Mouse (Mus musculus): ENCODE results near the gene Klhl36. TPM values are rescaled to one million over a fixed set of nuclear protein-coding genes. Genes with fewer than 3 reads are reported as not detected.
A peak's percentile ranks its signal among the peaks of the same experiment; 100 is the strongest.

The Klhl36 gene
- polyA plus RNA-seq, 1 experiment from 2014 or later: 22.1 TPM

DNA sequence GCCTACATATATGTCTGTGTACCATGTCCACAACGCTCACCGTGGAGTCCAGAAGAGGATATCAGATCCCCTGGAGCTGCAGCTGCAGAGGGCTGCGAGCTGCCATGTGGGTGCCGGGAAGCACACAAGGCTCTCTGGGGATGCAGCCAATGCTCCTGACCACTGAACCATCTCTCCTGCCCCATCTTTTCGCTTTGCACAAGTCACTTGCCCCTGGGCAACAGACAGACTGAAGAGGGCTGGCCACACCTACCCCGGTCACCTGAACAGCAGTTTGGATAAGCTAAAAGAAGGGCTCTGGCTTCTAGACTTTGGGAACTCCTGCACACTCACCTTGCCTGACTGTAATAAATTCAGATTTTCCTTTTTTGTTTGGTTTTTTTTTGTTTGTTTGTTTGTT lies 40.4 kb upstream of the Klhl36 start:
- no peak for TF ChIP-seq CTCF (IDR thresholded peaks at IDR 0.05; ENCODE audit: low read depth)
- no peak for DNase-seq (ENCODE audit: low spot score)
- Histone ChIP-seq H3K4me2 (ENCODE audit: low read length) (no peak overlapping the region), H3K4me1 (replicated peaks; ENCODE audit: insufficient read depth, low read length) (0 out of 2 replicates have a peak, but pooled peaks cover 4% of the 10 kb centered on the region), H3K36me3 (ENCODE audit: insufficient read depth, low read length) (0 out of 2 replicates have a peak, but pooled peaks cover 7% of the 10 kb centered on the region), H3K27me3 (ENCODE audit: insufficient read depth, low read length) (no peaks in the 10 kb centered on the region), H3K27ac (no peak overlapping the region), H3K4me3 (replicated peaks; ENCODE audit: low read depth, low read length) (no peak overlapping the region), H3K9ac (ENCODE audit: low read depth, low read length) (no peak overlapping the region), H3K9me3 (replicated peaks; ENCODE audit: low read length) (no peaks in the 10 kb centered on the region)
- no peak for ATAC-seq (replicated peaks; ENCODE audit: low FRiP score, low read depth)
- WGBS: 95% methylated on average over 6 of the region's 6 CpGs

DNA sequence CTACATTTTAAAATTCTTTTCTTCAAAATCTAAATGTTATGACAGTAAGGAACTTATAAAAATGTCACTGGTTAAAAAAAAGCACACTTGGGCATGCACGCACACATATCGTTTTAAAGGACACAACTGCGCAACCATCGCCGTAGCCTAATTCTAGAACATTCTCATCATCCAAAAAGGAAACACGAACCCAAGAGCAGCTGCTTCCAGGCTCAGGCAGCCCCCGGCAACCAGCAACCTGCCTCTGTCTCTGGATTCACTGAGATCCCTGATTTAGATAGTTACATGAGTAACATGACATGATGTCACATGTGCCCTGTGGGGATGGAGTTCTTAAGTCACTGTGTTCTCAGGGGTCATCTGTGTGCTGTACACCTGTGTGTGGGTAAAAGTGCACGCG lies 38.8 kb upstream of the Klhl36 start:
- no peak for TF ChIP-seq CTCF (IDR thresholded peaks at IDR 0.05; ENCODE audit: low read depth)
- 93% methylated on average over 9 of the region's 9 CpGs for WGBS
- H3K27me3 ChIP-seq (ENCODE audit: insufficient read depth, low read length): no peaks in the 10 kb centered on the region
- H3K4me1 ChIP-seq (replicated peaks; ENCODE audit: insufficient read depth, low read length): peaks cover 3% of the 10 kb centered on the region; the same call in 1 of the 2 replicates
- no peak overlapping the region for H3K9ac ChIP-seq (ENCODE audit: low read depth, low read length)
- no peak for DNase-seq (ENCODE audit: low spot score)
- H3K27ac ChIP-seq: no peak overlapping the region
- no peak overlapping the region for H3K4me2 ChIP-seq (ENCODE audit: low read length)
- H3K36me3 ChIP-seq (ENCODE audit: insufficient read depth, low read length): 0 out of 2 replicates have a peak, but pooled peaks cover 7% of the 10 kb centered on the region
- no peak overlapping the region for H3K4me3 ChIP-seq (replicated peaks; ENCODE audit: low read depth, low read length)
- H3K9me3 ChIP-seq (replicated peaks; ENCODE audit: low read length): no peaks in the 10 kb centered on the region
- ATAC-seq (replicated peaks; ENCODE audit: low FRiP score, low read depth): no peak

DNA sequence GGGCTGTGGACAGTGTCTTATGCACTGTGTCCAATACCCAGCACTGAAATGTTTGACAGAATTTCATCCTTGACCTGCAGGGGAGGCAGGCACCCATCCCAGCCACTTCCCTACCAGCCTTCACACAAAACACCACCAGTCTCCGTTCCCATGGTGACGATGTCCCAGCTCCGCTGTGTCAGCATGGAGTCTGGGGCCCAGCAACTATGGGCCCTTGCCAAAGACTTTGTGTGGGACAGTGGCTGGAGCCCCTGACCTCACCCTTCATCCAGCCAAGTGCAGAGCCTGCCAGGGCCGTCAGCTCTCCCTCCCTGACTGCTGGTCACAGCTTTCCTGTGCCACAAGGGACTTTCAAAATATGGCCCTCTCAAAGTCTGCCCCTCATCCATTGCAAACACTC lies 38.0 kb upstream of the Klhl36 start:
- no peak overlapping the region for H3K9ac ChIP-seq (ENCODE audit: low read depth, low read length)
- 0 out of 2 replicates have a peak, but pooled peaks cover 7% of the 10 kb centered on the region for H3K36me3 ChIP-seq (ENCODE audit: insufficient read depth, low read length)
- no peak for DNase-seq (ENCODE audit: low spot score)
- no peak overlapping the region for H3K27ac ChIP-seq
- no peak overlapping the region for H3K4me3 ChIP-seq (replicated peaks; ENCODE audit: low read depth, low read length)
- no peaks in the 10 kb centered on the region for H3K27me3 ChIP-seq (ENCODE audit: insufficient read depth, low read length)
- WGBS: 69% methylated on average over 4 of the region's 4 CpGs
- H3K9me3 ChIP-seq (replicated peaks; ENCODE audit: low read length): no peaks in the 10 kb centered on the region
- no peak for ATAC-seq (replicated peaks; ENCODE audit: low FRiP score, low read depth)
- H3K4me1 ChIP-seq (replicated peaks; ENCODE audit: insufficient read depth, low read length): peaks cover 11% of the 10 kb centered on the region
- H3K4me2 ChIP-seq (ENCODE audit: low read length): no peak overlapping the region
- TF ChIP-seq CTCF (IDR thresholded peaks at IDR 0.05; ENCODE audit: low read depth): no peak

DNA sequence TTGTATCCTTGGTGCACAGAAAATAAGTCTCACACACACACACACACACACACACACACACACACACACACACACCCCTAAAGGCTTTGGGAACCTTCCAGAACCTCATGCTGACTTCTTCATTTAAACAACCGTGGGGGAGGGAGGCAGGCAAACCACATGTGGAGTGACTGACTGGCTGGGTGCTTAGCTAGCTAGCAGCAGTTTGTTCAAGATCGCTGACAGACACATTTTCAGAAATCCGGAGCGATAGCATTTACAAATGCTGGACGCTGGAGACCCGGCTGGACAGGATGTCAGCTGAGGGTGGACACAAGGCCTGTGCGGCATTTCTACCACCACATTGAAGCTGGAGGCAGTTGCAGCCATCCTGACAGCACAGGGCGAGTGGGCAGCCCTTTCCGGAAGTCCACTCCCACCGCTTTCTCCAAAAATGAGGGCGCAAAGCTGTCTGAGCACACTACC lies 37.2 kb upstream of the Klhl36 start:
- Histone ChIP-seq H3K9me3 (replicated peaks; ENCODE audit: low read length) (no peaks in the 10 kb centered on the region), H3K27ac (no peak overlapping the region), H3K4me1 (replicated peaks; ENCODE audit: insufficient read depth, low read length) (peaks cover 14% of the 10 kb centered on the region), H3K9ac (ENCODE audit: low read depth, low read length) (no peak overlapping the region), H3K36me3 (ENCODE audit: insufficient read depth, low read length) (0 out of 2 replicates have a peak, but pooled peaks cover 7% of the 10 kb centered on the region), H3K4me3 (replicated peaks; ENCODE audit: low read depth, low read length) (no peak overlapping the region), H3K27me3 (ENCODE audit: insufficient read depth, low read length) (no peaks in the 10 kb centered on the region), H3K4me2 (ENCODE audit: low read length) (no peak overlapping the region)
- DNase-seq (ENCODE audit: low spot score) (peak; percentile 63), ATAC-seq (replicated peaks; ENCODE audit: low FRiP score, low read depth) (no peak)
- TF ChIP-seq CTCF (IDR thresholded peaks at IDR 0.05; ENCODE audit: low read depth): no peak
- WGBS: 54% methylated on average over 11 of the region's 11 CpGs

DNA sequence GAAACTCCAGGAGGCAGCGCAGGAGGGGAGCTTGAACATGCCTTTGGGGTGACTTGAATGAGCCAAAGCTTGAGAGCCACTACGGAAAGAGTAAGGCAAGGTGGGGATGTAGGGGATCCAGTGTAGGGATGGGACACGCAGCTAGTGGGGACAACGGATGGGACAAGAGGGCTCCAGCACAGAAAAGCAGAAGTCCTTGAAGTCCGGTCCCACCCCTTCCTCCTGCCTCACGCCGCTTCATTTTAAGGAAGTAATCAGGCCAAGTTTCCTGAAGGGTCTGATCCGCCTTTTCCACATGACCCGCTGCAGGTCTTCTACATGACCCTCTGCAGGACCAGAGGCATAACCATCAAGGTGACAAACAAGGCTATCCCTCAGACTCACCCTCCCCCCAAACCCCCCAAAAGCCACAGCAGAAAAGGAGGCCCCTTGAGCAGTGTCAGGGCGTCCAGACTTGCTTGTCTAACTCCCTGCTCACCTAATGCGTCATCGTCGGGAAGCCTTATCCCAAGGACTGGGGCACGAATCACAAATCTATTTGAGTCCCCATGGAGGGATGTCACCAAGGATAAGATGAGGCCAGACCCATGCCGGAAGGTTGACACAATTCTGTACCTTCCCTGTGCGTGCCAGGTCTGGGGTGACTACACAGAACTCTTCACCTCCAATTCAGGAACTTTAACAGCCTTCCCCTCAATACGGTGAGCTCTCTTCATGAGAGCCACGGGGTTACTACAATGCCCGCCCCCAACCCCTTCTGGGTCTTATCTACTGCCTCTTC lies 35.9 kb upstream of the Klhl36 start:
- H3K9ac ChIP-seq (ENCODE audit: low read depth, low read length): no peak overlapping the region
- DNase-seq (ENCODE audit: low spot score) (no peak), ATAC-seq (replicated peaks; ENCODE audit: low FRiP score, low read depth) (no peak)
- H3K27ac ChIP-seq: no peak overlapping the region
- H3K4me3 ChIP-seq (replicated peaks; ENCODE audit: low read depth, low read length): no peak overlapping the region
- 78% methylated on average over 19 of the region's 19 CpGs for WGBS
- H3K9me3 ChIP-seq (replicated peaks; ENCODE audit: low read length): no peaks in the 10 kb centered on the region
- H3K27me3 ChIP-seq (ENCODE audit: insufficient read depth, low read length): no peaks in the 10 kb centered on the region
- 0 out of 2 replicates have a peak, but pooled peaks cover 7% of the 10 kb centered on the region for H3K36me3 ChIP-seq (ENCODE audit: insufficient read depth, low read length)
- TF ChIP-seq CTCF (IDR thresholded peaks at IDR 0.05; ENCODE audit: low read depth): no peak
- no peak overlapping the region for H3K4me2 ChIP-seq (ENCODE audit: low read length)
- H3K4me1 ChIP-seq (replicated peaks; ENCODE audit: insufficient read depth, low read length): peaks cover 26% of the 10 kb centered on the region

DNA sequence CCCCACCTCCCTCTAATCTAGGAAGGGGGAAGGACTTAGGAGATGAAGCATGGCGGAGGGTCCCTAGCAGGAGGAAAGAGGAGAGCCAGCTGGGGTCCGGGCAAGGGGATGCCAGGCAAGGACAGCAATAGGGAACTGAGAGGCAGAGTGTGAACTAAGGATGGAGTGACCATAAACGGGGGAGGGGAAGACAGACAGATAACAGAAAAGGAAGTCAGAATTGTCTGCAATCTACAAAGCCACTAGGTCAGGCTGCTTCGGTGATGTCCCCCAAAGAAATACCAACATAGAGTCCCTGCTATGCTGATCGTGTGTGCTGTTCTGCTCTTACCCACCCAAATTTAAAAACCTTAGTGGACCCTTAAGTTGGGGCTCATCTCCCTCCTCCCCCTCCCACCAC lies 35.1 kb upstream of the Klhl36 start:
- no peaks in the 10 kb centered on the region for H3K27me3 ChIP-seq (ENCODE audit: insufficient read depth, low read length)
- 0 out of 2 replicates have a peak overlapping the region, but pooled peaks have one; percentile 33 for H3K27ac ChIP-seq
- H3K9ac ChIP-seq (ENCODE audit: low read depth, low read length): no peak overlapping the region
- no peak for DNase-seq (ENCODE audit: low spot score)
- H3K4me3 ChIP-seq (replicated peaks; ENCODE audit: low read depth, low read length): no peak overlapping the region
- WGBS: 79% methylated on average over 5 of the region's 5 CpGs
- no peak overlapping the region for H3K4me2 ChIP-seq (ENCODE audit: low read length)
- no peaks in the 10 kb centered on the region for H3K9me3 ChIP-seq (replicated peaks; ENCODE audit: low read length)
- peaks cover 34% of the 10 kb centered on the region for H3K4me1 ChIP-seq (replicated peaks; ENCODE audit: insufficient read depth, low read length)
- no peak for ATAC-seq (replicated peaks; ENCODE audit: low FRiP score, low read depth)
- TF ChIP-seq CTCF (IDR thresholded peaks at IDR 0.05; ENCODE audit: low read depth): no peak
- 0 out of 2 replicates have a peak, but pooled peaks cover 5% of the 10 kb centered on the region for H3K36me3 ChIP-seq (ENCODE audit: insufficient read depth, low read length)

Measured in kidney, postnatal 0 days (tissue).